In the genomic region with DNA sequence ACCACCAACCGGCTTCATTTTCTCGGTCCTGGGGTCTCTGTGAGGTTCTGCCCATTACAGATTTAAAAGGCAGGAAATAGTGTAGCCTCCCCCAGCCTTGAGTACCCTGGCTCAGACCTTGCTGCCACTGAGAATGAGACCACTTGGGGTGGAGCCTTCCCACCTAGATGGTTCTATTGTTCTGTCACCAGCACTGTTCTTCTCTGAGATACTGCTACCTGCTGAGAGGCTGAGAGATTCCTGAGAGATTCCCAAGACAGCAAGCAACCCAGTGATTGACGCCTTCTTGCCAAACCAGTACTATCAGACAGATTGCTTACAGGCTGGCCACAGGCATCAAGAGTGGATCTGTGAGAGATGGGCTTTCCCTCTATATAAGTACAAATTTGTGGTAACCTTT, we compare ENCODE assay signal across 23 mouse cellular contexts. TPM values are rescaled to one million over a fixed set of nuclear protein-coding genes. Genes with fewer than 3 reads are reported as not detected.
DNase-seq lines count a peak whose midpoint lies in the region; ATAC-seq lines count a peak whose summit lies in the region.
"Had no signal": no experiment of that assay in that cellular context is flagged by ENCODE, and none has a peak within 500 bp of the region (broad histone marks: within the 10 kb centered on the region; RNA-seq: fewer than 3 reads in every experiment).

No protein-coding gene starts in this region.

- H3K36me3 ChIP-seq in limb, embryonic 11.5 days (ENCODE audit: control insufficient read depth, insufficient read depth, low read length): no peaks in the 10 kb centered on the region
- no peaks in the 10 kb centered on the region for H3K36me3 ChIP-seq in limb, embryonic 10.5 days
- H3K36me3 ChIP-seq in liver, embryonic 11.5 days (ENCODE audit: control insufficient read depth, insufficient read depth, low read length): no peaks in the 10 kb centered on the region
- H3K36me3 ChIP-seq: embryonic facial prominence, embryonic 10.5 days; embryonic facial prominence, embryonic 12.5 days; forebrain, embryonic 15.5 days had no signal

- no peaks in the 10 kb centered on the region for H3K27me3 ChIP-seq in limb, embryonic 11.5 days (ENCODE audit: control insufficient read depth, insufficient read depth, low read length)
- H3K27me3 ChIP-seq in limb, embryonic 10.5 days (ENCODE audit: low read depth, poor library complexity, severe bottlenecking): no peaks in the 10 kb centered on the region
- H3K27me3 ChIP-seq in liver, embryonic 11.5 days (replicated peaks; ENCODE audit: control insufficient read depth, insufficient read depth, low read length): no peaks in the 10 kb centered on the region

- H3K4me2 ChIP-seq in limb, embryonic 11.5 days (ENCODE audit: low read depth, severe bottlenecking): no peak overlapping the region
- H3K4me2 ChIP-seq in liver, embryonic 11.5 days: no peak overlapping the region
- H3K4me2 ChIP-seq: embryonic facial prominence, embryonic 12.5 days; forebrain, embryonic 13.5 days; forebrain, embryonic 15.5 days had no signal

- no peak for ATAC-seq in limb, embryonic 11.5 days (ENCODE audit: insufficient number of reproducible peaks, low FRiP score, low TSS enrichment, low read depth)
- ATAC-seq in liver, embryonic 11.5 days (replicated peaks; ENCODE audit: low FRiP score): no peak
- ATAC-seq: activated CD4-positive, CD25-positive, alpha-beta regulatory T cell, adult 4 months; CD4-positive, CD25-positive, alpha-beta regulatory T cell, adult 4 months; forebrain, embryonic 13.5 days; forebrain, embryonic 15.5 days; forebrain, postnatal 0 days had no signal

- 79% methylated on average over 3 of the region's 3 CpGs for WGBS in limb, embryonic 11.5 days
- WGBS in limb, embryonic 10.5 days: 80% methylated on average over 3 of the region's 3 CpGs
- WGBS in liver, embryonic 11.5 days: 59% methylated on average over 3 of the region's 3 CpGs

- H3K4me1 ChIP-seq in limb, embryonic 11.5 days (ENCODE audit: control insufficient read depth, insufficient read depth, low read length): no peaks in the 10 kb centered on the region
- peaks cover 8% of the 10 kb centered on the region for H3K4me1 ChIP-seq in limb, embryonic 10.5 days
- peaks cover under 1% of the 10 kb centered on the region; the same call in 1 of the 2 replicates for H3K4me1 ChIP-seq in liver, embryonic 11.5 days (replicated peaks; ENCODE audit: control insufficient read depth, insufficient read depth, low read length)
- H3K4me1 ChIP-seq: embryonic facial prominence, embryonic 12.5 days; forebrain, embryonic 13.5 days; forebrain, embryonic 15.5 days had no signal

- H3K9me3 ChIP-seq in limb, embryonic 11.5 days (ENCODE audit: control insufficient read depth, low read length): no peaks in the 10 kb centered on the region
- H3K9me3 ChIP-seq in limb, embryonic 10.5 days (replicated peaks): no peaks in the 10 kb centered on the region
- H3K9me3 ChIP-seq in liver, embryonic 11.5 days (ENCODE audit: control insufficient read depth, low read length): no peaks in the 10 kb centered on the region
- H3K9me3 ChIP-seq: embryonic facial prominence, embryonic 10.5 days; embryonic facial prominence, embryonic 12.5 days; forebrain, embryonic 13.5 days; forebrain, embryonic 15.5 days had no signal

- no peak overlapping the region for H3K27ac ChIP-seq in limb, embryonic 11.5 days (replicated peaks; ENCODE audit: low read depth, low read length)
- H3K27ac ChIP-seq in limb, embryonic 10.5 days: no peak overlapping the region
- no peak overlapping the region for H3K27ac ChIP-seq in liver, embryonic 11.5 days (ENCODE audit: low read depth, low read length)
- H3K27ac ChIP-seq: embryonic facial prominence, embryonic 10.5 days; embryonic facial prominence, embryonic 12.5 days; forebrain, embryonic 13.5 days; forebrain, embryonic 15.5 days had no signal

- peak; percentile 16 for DNase-seq in limb, embryonic 11.5 days (ENCODE audit: low spot score)
- DNase-seq in limb, embryonic 10.5 days (ENCODE audit: low spot score): no peak
- DNase-seq in WW6 (ENCODE audit: low read depth, low spot score): peak; percentile 26
- no peak for DNase-seq in liver, embryonic 11.5 days (ENCODE audit: low spot score)
- DNase-seq in left cerebral cortex, adult 9 months (ENCODE audit: low spot score in 2 of 2): no peak
- DNase-seq: adrenal gland, adult 8-10 months; adrenal gland, postnatal 14 days; adrenal gland, postnatal 36 days; B cell, adult 2 months; cerebellum, adult 11-12 months; cerebellum, adult 2 months; cerebellum, adult 9-10 months; cerebellum, postnatal 10 days; cerebellum, postnatal 25 days; forebrain, postnatal 0 days had no signal

- no peak overlapping the region for H3K9ac ChIP-seq in limb, embryonic 11.5 days (ENCODE audit: low read length)
- no peak overlapping the region for H3K9ac ChIP-seq in liver, embryonic 11.5 days (ENCODE audit: low read depth, low read length)
- H3K9ac ChIP-seq: embryonic facial prominence, embryonic 12.5 days; forebrain, embryonic 13.5 days; forebrain, embryonic 15.5 days; forebrain, postnatal 0 days had no signal

- H3K4me3 ChIP-seq in limb, embryonic 11.5 days (ENCODE audit: low read depth, low read length): no peak overlapping the region
- H3K4me3 ChIP-seq in limb, embryonic 10.5 days: no peak overlapping the region
- no peak overlapping the region for H3K4me3 ChIP-seq in liver, embryonic 11.5 days (ENCODE audit: low read depth, low read length)
- H3K4me3 ChIP-seq: embryonic facial prominence, embryonic 10.5 days; embryonic facial prominence, embryonic 12.5 days; forebrain, embryonic 13.5 days; forebrain, embryonic 15.5 days had no signal

RNA-seq across cellular contexts. Expression of gene Fcgr1, which starts 4.6 kb away (rescaled TPM):
- polyA plus RNA-seq in limb, embryonic 11.5 days (2014; fragmentation: Nextera tagmentation; extraction: Ambion mirVana): 0.67 and 0.88 TPM in 2 replicates
- 0.60 and 0.85 TPM in 2 replicates for polyA plus RNA-seq in limb, embryonic 10.5 days (2016; fragmentation: Nextera tagmentation; extraction: Ambion mirVana)
- 4.1 TPM in 2 replicates for polyA plus RNA-seq in liver, embryonic 11.5 days (2014; fragmentation: Nextera tagmentation; extraction: Ambion mirVana)
- polyA plus RNA-seq: activated CD4-positive, CD25-positive, alpha-beta regulatory T cell, adult 4 months had no signal

RNA-seq across cellular contexts. Expression of gene Hist2h2bb, which starts 19.6 kb away (rescaled TPM):
- 22.3 and 24.0 TPM in 2 replicates for polyA plus RNA-seq in limb, embryonic 11.5 days (2014; fragmentation: Nextera tagmentation; extraction: Ambion mirVana)
- polyA plus RNA-seq in limb, embryonic 10.5 days (2016; fragmentation: Nextera tagmentation; extraction: Ambion mirVana): 8.2 and 10.7 TPM in 2 replicates
- 15.1 and 18.9 TPM in 2 replicates for polyA plus RNA-seq in liver, embryonic 11.5 days (2014; fragmentation: Nextera tagmentation; extraction: Ambion mirVana)

RNA-seq across cellular contexts. Expression of gene Hist2h3b, which starts 20.7 kb away (rescaled TPM):
- polyA plus RNA-seq in limb, embryonic 11.5 days (2014; fragmentation: Nextera tagmentation; extraction: Ambion mirVana): 73.6 and 75.8 TPM in 2 replicates
- 48.3 and 54.0 TPM in 2 replicates for polyA plus RNA-seq in limb, embryonic 10.5 days (2016; fragmentation: Nextera tagmentation; extraction: Ambion mirVana)
- 45.6 and 60.2 TPM in 2 replicates for polyA plus RNA-seq in liver, embryonic 11.5 days (2014; fragmentation: Nextera tagmentation; extraction: Ambion mirVana)

RNA-seq across cellular contexts. Expression of gene Hist2h4, which starts 26.1 kb away (rescaled TPM):
- 5.4 and 5.7 TPM in 2 replicates for polyA plus RNA-seq in limb, embryonic 11.5 days (2014; fragmentation: Nextera tagmentation; extraction: Ambion mirVana)
- polyA plus RNA-seq in limb, embryonic 10.5 days (2016; fragmentation: Nextera tagmentation; extraction: Ambion mirVana): 7.7 and 9.4 TPM in 2 replicates
- polyA plus RNA-seq in liver, embryonic 11.5 days (2014; fragmentation: Nextera tagmentation; extraction: Ambion mirVana): 3.5 and 5.0 TPM in 2 replicates

RNA-seq across cellular contexts. Expression of gene Hist2h3c1, which starts 42.7 kb away (rescaled TPM):
- polyA plus RNA-seq in limb, embryonic 11.5 days (2014; fragmentation: Nextera tagmentation; extraction: Ambion mirVana): 0.28 TPM in 1 of 2 replicates, not detected in the other
- polyA plus RNA-seq in limb, embryonic 10.5 days (2016; fragmentation: Nextera tagmentation; extraction: Ambion mirVana): 0.41 TPM in 1 of 2 replicates, not detected in the other
- 0.93 and 1.5 TPM in 2 replicates for polyA plus RNA-seq in liver, embryonic 11.5 days (2014; fragmentation: Nextera tagmentation; extraction: Ambion mirVana)
- polyA plus RNA-seq: activated CD4-positive, CD25-positive, alpha-beta regulatory T cell, adult 4 months; CD4-positive, CD25-positive, alpha-beta regulatory T cell, adult 4 months; cerebellum, adult 2 months; cortical plate, adult 2 months; embryonic facial prominence, embryonic 14.5 days; forebrain, postnatal 0 days had no signal

Comparison
In these comparisons a context has a peak if more than half of its experiments do, and no peak if none do; other contexts are left out.
1. DNase-seq: peak in limb, embryonic 11.5 days (single experiment) and WW6 (single experiment); none in limb, embryonic 10.5 days (single experiment), liver, embryonic 11.5 days (single experiment) and left cerebral cortex, adult 9 months (0 of 2).